Mouse (Mus musculus) heart, postnatal 36 days (tissue): ENCODE measurements around the gene Foxo1. TPM values are rescaled to one million over a fixed set of nuclear protein-coding genes. Genes with fewer than 3 reads are reported as not detected.
A peak's percentile ranks its signal among the peaks of the same experiment; 100 is the strongest.

Experiments
- DNase-seq, 2 experiments: peaks; one replicate each; pipeline ENCODE4 v3.0.0; 2021 to 2022
- intact Hi-C: fragments of 180-260 bp; cut with DNase I; formaldehyde crosslinking; loops from one replicate; pipeline ENCODE4 v1.15.1; 2025
- total RNA-seq, 2 experiments: library from RNA; stranded (reverse); gene quantifications; 2 replicates each; pipeline ENCODE4 v1.2.3; 2021

The Foxo1 gene
- total RNA-seq, 2 experiments from 2014 or later, result 13.9 to 15.4 TPM

GRCm38 (mm10) chr3:52298683-52299082 lies 30.5 kb downstream of the Foxo1 start:
- intact Hi-C loops, result no loop called here
- no peak for DNase-seq

GRCm38 (mm10) chr3:52299376-52299775 lies 31.2 kb downstream of the Foxo1 start:
- intact Hi-C loops, result no loop called here
- DNase-seq, result no peak

- intact Hi-C loops, result no loop called here
Measured at GRCm38 (mm10) chr3:52300517-52300916, 32.4 kb downstream of the Foxo1 start.

GRCm38 (mm10) chr3:52303301-52303700 lies 35.2 kb downstream of the Foxo1 start:
- no peak for DNase-seq
- intact Hi-C loops, result no loop called here

More at GRCm38 (mm10) chr3:52300517-52300916, 32.4 kb downstream of the Foxo1 start:
- no peak for DNase-seq

GRCm38 (mm10) chr3:52308586-52309321 lies 40.6 kb downstream of the Foxo1 start:
- intact Hi-C loops, result no loop called here
- no peak for DNase-seq

GRCm38 (mm10) chr3:52320516-52321270 lies 52.6 kb downstream of the Foxo1 start:
- DNase-seq, result no peak
- intact Hi-C loops, result no loop called here

GRCm38 (mm10) chr3:52322401-52323385 lies 54.6 kb downstream of the Foxo1 start:
- DNase-seq, result no peak

GRCm38 (mm10) chr3:52325006-52325405 lies 56.9 kb downstream of the Foxo1 start:
- no peak for DNase-seq
- intact Hi-C loops, result no loop called here

More at GRCm38 (mm10) chr3:52322401-52323385, 54.6 kb downstream of the Foxo1 start:
- intact Hi-C loops, result no loop called here

GRCm38 (mm10) chr3:52326687-52327086 lies 58.6 kb downstream of the Foxo1 start:
- intact Hi-C loops, result no loop called here
- no peak for DNase-seq

GRCm38 (mm10) chr3:52327146-52327545 lies 59.0 kb downstream of the Foxo1 start:
- intact Hi-C loops, result no loop called here
- no peak for DNase-seq

GRCm38 (mm10) chr3:52331709-52332108 lies 63.6 kb downstream of the Foxo1 start:
- no peak for DNase-seq
- intact Hi-C loops, result no loop called here

- intact Hi-C loops, result no loop called here
- DNase-seq, result no peak
Measured at GRCm38 (mm10) chr3:52338761-52339160, 70.6 kb downstream of the Foxo1 start.

GRCm38 (mm10) chr3:52340336-52341034 lies 72.3 kb downstream of the Foxo1 start:
- intact Hi-C loops, result no loop called here
- DNase-seq, result no peak

- no peak for DNase-seq
- intact Hi-C loops, result loop anchor here (2.0 kb wide), 1 partner anchor 71 kb away; no protein-coding TSS in a partner anchor
Measured at GRCm38 (mm10) chr3:52342226-52342625, 74.1 kb downstream of the Foxo1 start.

GRCm38 (mm10) chr3:52342801-52343200 lies 74.7 kb downstream of the Foxo1 start:
- intact Hi-C loops, result loop anchor here (2.0 kb wide), 1 partner anchor 72 kb away; no protein-coding TSS in a partner anchor
- peak in 1 of 2 experiments; percentile 31 for DNase-seq

- intact Hi-C loops, result loop anchor here (2.0 kb wide), 1 partner anchor 73 kb away; no protein-coding TSS in a partner anchor
- no peak for DNase-seq
Measured at GRCm38 (mm10) chr3:52343270-52344070, 75.3 kb downstream of the Foxo1 start.

GRCm38 (mm10) chr3:52345881-52346280 lies 77.7 kb downstream of the Foxo1 start:
- intact Hi-C loops, result loop anchor here (5.0 kb wide), 2 partner anchors 56 to 106 kb away; no protein-coding TSS in a partner anchor
- DNase-seq, result no peak

GRCm38 (mm10) chr3:52346986-52347710 lies 79.0 kb downstream of the Foxo1 start:
- intact Hi-C loops, result loop anchor here (5.0 kb wide), 2 partner anchors 55 to 105 kb away; no protein-coding TSS in a partner anchor
- no peak for DNase-seq
